Mouse (Mus musculus) activated CD4-positive, CD25-positive, alpha-beta regulatory T cell, adult 9 weeks (primary cell): ENCODE results near the gene Gfpt1. TPM values are rescaled to one million over a fixed set of nuclear protein-coding genes. Genes with fewer than 3 reads are reported as not detected.

Experiments used
- polyA plus RNA-seq: library from polyadenylated mRNA; unstranded; fragments of 100-300 nt; shearing (Covaris generic); gene quantifications from one replicate; pipeline ENCODE4 v1.2.1, GENCODE M21; 2017

Gene Gfpt1
- polyA plus RNA-seq, result 33.1 TPM

DNA sequence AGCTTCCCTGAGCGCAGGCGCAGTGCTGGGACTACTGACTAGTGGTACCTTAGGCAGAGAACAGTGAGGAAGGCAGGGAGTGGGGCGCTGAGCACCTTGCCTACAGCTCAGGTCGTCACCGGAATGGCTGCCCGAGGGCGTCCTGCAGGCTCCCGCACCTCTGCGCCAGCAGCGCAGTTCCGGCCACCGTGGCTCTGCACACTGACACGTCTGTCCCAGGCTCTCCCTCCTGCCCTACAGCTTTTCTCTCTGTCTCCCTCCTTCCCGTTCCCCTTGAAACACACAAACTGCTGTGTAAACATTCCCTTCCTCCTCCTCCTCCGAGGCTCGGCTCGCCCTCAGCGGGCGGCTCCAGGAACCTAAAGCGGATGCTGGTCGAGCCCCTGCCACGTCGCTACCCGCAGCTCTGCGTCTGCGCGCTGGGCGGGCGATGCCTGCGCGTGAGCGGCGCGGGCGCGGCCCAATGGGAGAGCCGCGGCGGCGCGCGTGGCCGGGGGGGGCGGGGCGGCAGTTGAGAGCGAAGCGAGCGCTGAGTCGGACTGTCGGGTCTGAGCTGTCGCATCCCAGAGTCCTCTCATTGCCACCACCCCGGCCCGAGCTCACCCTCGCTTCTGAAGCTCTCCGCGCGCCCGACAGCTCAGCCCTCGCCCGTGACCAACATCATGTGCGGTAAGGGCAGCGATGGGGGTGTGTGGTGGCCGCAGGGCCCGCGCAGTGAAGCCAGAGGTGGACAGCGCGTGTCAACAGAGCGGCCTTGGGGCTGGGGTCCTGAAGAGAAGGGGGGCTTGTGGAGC lies at the start of gene Gfpt1:
Gene Gfpt1, plus strand, starts transcription at position 510 of the 794 bp plus-strand sequence.

DNA sequence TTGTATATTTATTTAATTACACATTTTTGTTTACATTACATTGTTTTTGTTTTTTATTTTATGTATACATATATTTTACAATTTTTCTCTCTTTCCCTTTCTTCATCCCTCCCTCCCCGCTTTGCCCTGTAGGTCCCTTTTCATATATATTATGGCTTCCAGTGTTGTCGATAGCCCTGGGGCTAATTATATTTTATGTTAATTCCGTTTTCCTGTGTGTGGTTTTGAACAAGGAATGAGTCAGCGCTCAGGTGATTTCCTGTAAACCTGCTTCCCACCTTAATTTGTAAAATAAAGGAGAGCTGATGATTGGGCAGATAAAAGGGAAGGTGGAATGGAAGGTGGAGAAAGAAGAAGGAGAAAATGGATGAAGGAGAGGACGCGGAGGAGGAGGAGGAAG lies 33.8 kb upstream of the Gfpt1 start, which contains the start of gene Nfu1:
Gene Nfu1, plus strand, starts transcription at position 350 of the 400 bp plus-strand sequence.

DNA sequence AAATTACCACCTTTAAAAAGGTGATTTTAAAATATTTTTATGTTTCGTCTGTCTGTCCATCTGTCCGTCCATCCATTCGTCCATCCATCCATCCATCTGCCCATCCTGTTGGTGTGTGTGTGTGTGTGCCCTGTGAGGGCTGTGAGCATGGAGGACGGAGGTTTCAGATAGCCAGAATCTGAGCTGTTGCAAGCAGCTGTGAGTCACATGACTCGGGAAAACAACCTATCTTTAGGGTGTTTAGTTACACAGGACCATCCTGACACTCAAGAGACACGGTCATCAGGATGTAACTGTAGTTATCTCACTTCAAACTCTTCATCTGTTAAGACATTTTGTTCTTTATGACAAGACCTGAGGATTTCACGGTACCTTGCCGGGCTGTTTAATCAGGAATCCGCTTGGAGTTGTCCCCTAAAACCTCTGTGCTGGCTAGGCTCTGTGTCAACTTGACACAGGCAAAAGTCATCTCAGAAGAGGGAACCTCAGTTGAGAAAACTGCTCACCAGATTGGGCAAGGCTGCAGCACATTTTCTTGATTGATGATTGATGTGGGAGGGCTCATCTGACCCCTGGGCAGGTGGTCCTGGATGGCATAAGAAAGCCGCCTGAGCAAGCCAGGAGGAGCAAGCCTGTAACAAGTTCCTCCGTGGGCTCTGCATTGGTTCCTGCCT lies 61.6 kb downstream of the Gfpt1 start, which contains the start of gene D6Ertd527e:
Gene D6Ertd527e, plus strand, starts transcription at position 624 of the 674 bp plus-strand sequence.

Other genes with a start within 250 kb of the Gfpt1 start
- gene Anxa4, start 249.3 kb upstream of the Gfpt1 start, polyA plus RNA-seq, result 22.1 TPM
- gene Aak1, start 193.3 kb upstream of the Gfpt1 start, polyA plus RNA-seq, result 68.8 TPM
- gene Nfu1, start 33.6 kb upstream of the Gfpt1 start, polyA plus RNA-seq, result 97.5 TPM
- 0.26 TPM for gene D6Ertd527e, start 61.9 kb downstream of the Gfpt1 start, polyA plus RNA-seq